Mouse (Mus musculus): ENCODE results near the gene Olfr1532-ps1. TPM values are rescaled to one million over a fixed set of nuclear protein-coding genes. Genes with fewer than 3 reads are reported as not detected.
"Not testable (repeated sequence)": the region's sequence is repeated elsewhere in the genome, so short reads cannot be mapped to it uniquely, and the experiment has no call there.

The Olfr1532-ps1 gene
- not detected in 2 replicates for polyA plus RNA-seq (2016; fragmentation: Nextera tagmentation; extraction: Ambion mirVana)

DNA sequence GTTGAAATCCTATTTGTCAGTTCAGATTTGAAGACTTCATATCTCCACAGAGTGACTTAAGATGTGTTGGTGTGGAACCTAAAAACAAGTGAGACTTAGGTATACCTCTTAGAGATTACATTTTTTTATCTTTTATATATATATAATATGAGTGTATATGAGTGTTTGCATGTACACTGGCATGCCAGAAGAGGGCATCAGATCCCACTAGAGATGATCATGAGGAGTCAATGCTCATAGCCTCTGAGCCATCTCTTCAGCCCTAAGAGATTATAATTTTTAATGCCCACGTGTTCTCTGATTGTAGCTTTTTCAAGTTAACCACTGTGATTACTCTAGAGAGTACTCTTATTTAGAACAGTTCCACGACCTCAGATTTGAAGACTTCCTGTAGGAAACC lies at the start of gene Olfr1532-ps1:
Gene Olfr1532-ps1, plus strand, starts transcription at position 326 of the 400 bp plus-strand sequence.
- Histone ChIP-seq H3K36me3 (replicated peaks) (no peaks in the 10 kb centered on the region), H3K4me3 (no peak within 1 kb of the TSS), H3K27ac (replicated peaks) (no peak within 1 kb of the TSS), H3K27me3 (replicated peaks; ENCODE audit: low read depth, poor library complexity, severe bottlenecking) (no peaks in the 10 kb centered on the region), H3K4me1 (no peaks in the 10 kb centered on the region), H3K9me3 (no peaks in the 10 kb centered on the region)
- 67% methylated on average over 2 of the region's 2 CpGs for WGBS
- no peak for DNase-seq (ENCODE audit: low spot score)

- no peaks in the 10 kb centered on the region for H3K36me3 ChIP-seq (replicated peaks)
- H3K27me3 ChIP-seq (replicated peaks; ENCODE audit: low read depth, poor library complexity, severe bottlenecking): no peaks in the 10 kb centered on the region
- DNase-seq (ENCODE audit: low spot score): no peak
- H3K9me3 ChIP-seq: 0 out of 2 replicates have a peak, but pooled peaks cover 3% of the 10 kb centered on the region
- H3K4me1 ChIP-seq: no peaks in the 10 kb centered on the region
- no peak within 1 kb of the TSS for H3K4me3 ChIP-seq
- no peak within 1 kb of the TSS for H3K27ac ChIP-seq (replicated peaks)
These were observed 44.9 kb upstream of the Olfr1532-ps1 start, which contains the start of gene Olfr704 for GRCm38 (mm10) chr7:106862885-106863284. Olfr704 (plus strand) TSS chr7:106863185.

DNA sequence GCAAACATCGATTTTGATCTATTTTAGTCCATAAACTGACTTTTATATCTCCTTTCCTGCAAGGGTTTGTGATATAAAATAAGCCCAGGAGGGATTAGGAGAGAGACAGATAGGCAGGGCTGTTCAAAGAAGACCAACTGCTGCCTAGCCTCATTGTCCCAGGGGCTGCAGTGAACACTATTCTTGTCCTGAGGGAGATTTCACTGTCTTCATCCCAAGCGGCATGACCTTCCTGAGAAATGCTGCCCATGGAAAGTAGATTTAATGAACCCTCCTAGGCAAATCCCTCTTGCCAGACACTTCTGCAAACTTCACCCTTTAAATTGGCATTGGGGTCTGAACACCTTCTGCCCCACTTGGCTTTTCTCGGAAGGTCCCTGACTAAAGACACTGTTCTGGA lies 31.0 kb upstream of the Olfr1532-ps1 start, which contains the start of gene Olfr705:
Gene Olfr705, minus strand, starts transcription at position 101 of the 400 bp plus-strand sequence.
- H3K4me3 ChIP-seq: no peak within 1 kb of the TSS
- H3K9me3 ChIP-seq: no peaks in the 10 kb centered on the region
- H3K27me3 ChIP-seq (replicated peaks; ENCODE audit: low read depth, poor library complexity, severe bottlenecking): no peaks in the 10 kb centered on the region
- no peak for DNase-seq (ENCODE audit: low spot score)
- no peaks in the 10 kb centered on the region for H3K4me1 ChIP-seq
- 85% methylated on average over 3 of the region's 3 CpGs for WGBS
- no peak within 1 kb of the TSS for H3K27ac ChIP-seq (replicated peaks)
- H3K36me3 ChIP-seq (replicated peaks): no peaks in the 10 kb centered on the region

DNA sequence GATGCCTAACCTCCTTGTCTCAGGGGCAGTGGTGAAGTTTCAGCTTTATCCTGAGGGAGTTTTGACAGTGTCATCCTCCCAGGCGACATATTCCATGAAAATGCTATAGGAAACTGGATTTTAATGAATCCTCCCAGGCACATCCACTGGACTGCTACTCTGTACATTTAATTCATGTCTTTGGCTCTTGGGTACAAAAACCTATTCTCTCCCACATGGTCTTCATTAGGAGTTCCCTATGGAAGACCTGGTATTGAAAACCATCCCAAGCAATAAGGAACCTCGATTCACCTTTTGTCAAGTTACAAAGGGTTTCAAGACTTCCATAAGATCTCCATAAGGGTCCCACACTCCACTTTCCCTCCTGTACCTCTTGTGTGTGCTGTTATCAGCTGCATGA lies 19.7 kb upstream of the Olfr1532-ps1 start, which contains the start of gene Olfr706:
Gene Olfr706, minus strand, starts transcription at position 101 of the 400 bp plus-strand sequence.
- Histone ChIP-seq H3K27me3 (replicated peaks; ENCODE audit: low read depth, poor library complexity, severe bottlenecking) (no peaks in the 10 kb centered on the region), H3K4me1 (no peaks in the 10 kb centered on the region), H3K4me3 (no peak within 1 kb of the TSS), H3K27ac (replicated peaks) (no peak within 1 kb of the TSS), H3K36me3 (replicated peaks) (no peaks in the 10 kb centered on the region), H3K9me3 (no peaks in the 10 kb centered on the region)
- WGBS: 94% methylated on average over 2 of the region's 2 CpGs
- no peak for DNase-seq (ENCODE audit: low spot score)

DNA sequence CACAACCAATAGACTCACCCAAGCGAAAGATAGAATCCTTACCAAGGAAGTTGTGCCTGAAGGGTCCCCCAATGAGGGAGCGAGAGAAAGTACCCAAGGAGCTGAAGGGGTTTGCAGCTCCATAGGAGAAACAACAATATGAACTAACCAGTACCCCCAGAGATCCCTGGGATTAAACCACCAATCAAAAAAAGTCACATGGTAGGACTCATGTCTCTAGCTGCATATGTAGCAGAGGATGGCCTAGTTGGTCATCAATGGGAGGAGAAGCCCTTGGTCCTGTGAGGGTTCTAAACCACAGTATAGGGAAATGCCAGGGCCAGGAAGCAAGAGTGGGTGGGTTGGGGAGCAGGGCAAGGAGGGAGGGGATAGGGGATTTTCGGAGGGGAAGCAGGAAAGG lies 6.7 kb upstream of the Olfr1532-ps1 start, which contains the start of gene Olfr707:
Gene Olfr707, minus strand, starts transcription at position 101 of the 400 bp plus-strand sequence.
- H3K9me3 ChIP-seq; H3K27me3 ChIP-seq (replicated peaks; ENCODE audit: low read depth, poor library complexity, severe bottlenecking); H3K4me3 ChIP-seq; DNase-seq (ENCODE audit: low spot score); H3K4me1 ChIP-seq; H3K27ac ChIP-seq (replicated peaks); H3K36me3 ChIP-seq (replicated peaks): not testable (repeated sequence)
- 85% methylated on average over 3 of the region's 3 CpGs for WGBS

GRCm38 (mm10) chr7:106920961-106921360 lies 13.2 kb downstream of the Olfr1532-ps1 start:
- H3K4me3 ChIP-seq; H3K27me3 ChIP-seq (replicated peaks; ENCODE audit: low read depth, poor library complexity, severe bottlenecking): not testable (repeated sequence)
- WGBS: 86% methylated on average over 7 of the region's 7 CpGs

DNA sequence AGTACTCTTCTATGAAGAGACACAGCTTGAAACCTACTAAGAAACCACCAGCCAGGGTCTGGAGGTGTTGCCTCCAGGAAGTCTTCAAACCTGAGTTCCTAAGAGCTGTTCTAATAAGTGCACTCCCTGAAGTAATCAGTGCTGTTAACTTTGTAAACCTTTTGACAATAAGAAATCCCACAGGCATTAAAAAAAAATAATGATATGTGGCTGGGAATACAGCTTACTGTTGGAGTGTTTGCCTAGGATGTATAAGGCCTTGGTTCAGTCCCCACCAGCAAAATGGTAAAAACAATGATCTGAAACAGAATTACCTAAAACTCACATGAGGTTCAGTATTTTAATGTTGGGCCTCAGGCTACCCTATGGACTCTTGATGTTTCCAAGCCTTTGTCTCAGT lies 24.3 kb downstream of the Olfr1532-ps1 start, which contains the start of gene Olfr709-ps1:
Gene Olfr709-ps1, minus strand, starts transcription at position 101 of the 400 bp plus-strand sequence.
- H3K36me3 ChIP-seq (replicated peaks): no peaks in the 10 kb centered on the region
- no peak within 1 kb of the TSS for H3K4me3 ChIP-seq
- no peak for DNase-seq (ENCODE audit: low spot score)
- H3K4me1 ChIP-seq: no peaks in the 10 kb centered on the region
- no peaks in the 10 kb centered on the region for H3K27me3 ChIP-seq (replicated peaks; ENCODE audit: low read depth, poor library complexity, severe bottlenecking)
- no peak within 1 kb of the TSS for H3K27ac ChIP-seq (replicated peaks)
- H3K9me3 ChIP-seq: no peaks in the 10 kb centered on the region

More at GRCm38 (mm10) chr7:106920961-106921360, 13.2 kb downstream of the Olfr1532-ps1 start:
- not testable (repeated sequence) for H3K4me1 ChIP-seq; H3K36me3 ChIP-seq (replicated peaks); DNase-seq (ENCODE audit: low spot score); H3K9me3 ChIP-seq; H3K27ac ChIP-seq (replicated peaks)

DNA sequence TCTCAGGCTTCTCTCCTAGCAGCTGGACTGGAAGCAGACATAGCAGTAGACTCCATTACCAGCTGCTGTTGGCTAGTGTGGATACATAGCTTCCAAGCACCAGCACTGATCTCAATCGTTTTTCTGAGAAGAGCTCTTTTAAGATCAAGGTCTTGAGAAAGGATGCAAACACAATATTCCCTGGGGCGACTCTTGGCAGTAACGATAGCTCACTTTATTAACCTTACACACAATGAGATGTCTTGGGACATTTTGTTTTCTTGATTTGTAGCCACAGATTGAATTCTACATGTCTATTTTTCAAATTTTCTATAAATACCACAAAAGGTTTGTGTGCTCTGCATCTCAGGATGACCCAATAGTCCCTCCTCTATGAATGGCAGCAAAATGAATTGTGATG lies 40.4 kb downstream of the Olfr1532-ps1 start, which contains the start of gene Olfr710:
Gene Olfr710, minus strand, starts transcription at position 101 of the 400 bp plus-strand sequence.
- H3K4me3 ChIP-seq: no peak within 1 kb of the TSS
- H3K9me3 ChIP-seq: no peaks in the 10 kb centered on the region
- no peak for DNase-seq (ENCODE audit: low spot score)
- no peak within 1 kb of the TSS for H3K27ac ChIP-seq (replicated peaks)
- 84% methylated on average over 3 of the region's 3 CpGs for WGBS
- no peaks in the 10 kb centered on the region for H3K36me3 ChIP-seq (replicated peaks)
- H3K27me3 ChIP-seq (replicated peaks; ENCODE audit: low read depth, poor library complexity, severe bottlenecking): no peaks in the 10 kb centered on the region
- no peaks in the 10 kb centered on the region for H3K4me1 ChIP-seq

DNA sequence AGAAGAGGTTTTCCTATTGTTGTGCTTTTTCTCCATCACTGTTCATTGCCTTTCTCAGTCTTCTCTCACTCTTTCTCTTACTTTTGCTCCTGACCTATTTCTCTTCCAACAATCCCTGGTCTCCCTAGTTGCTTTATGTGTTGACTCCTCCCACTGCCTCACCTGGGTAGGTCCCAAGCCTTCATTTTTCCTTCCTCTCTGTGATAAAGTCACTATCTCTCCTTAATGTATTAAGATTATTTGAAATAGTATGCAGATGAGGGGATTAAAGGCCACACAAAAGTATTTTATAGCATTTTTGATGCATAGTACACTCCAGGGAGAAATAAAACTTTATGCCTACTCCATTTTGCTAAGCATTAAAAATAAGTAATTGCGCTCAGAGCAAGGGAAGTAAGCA lies 56.0 kb downstream of the Olfr1532-ps1 start, which contains the start of gene Olfr6:
Gene Olfr6, minus strand, starts transcription at position 101 of the 400 bp plus-strand sequence.
- Histone ChIP-seq H3K27me3 (replicated peaks; ENCODE audit: low read depth, poor library complexity, severe bottlenecking) (no peaks in the 10 kb centered on the region), H3K36me3 (replicated peaks) (no peaks in the 10 kb centered on the region), H3K9me3 (no peaks in the 10 kb centered on the region), H3K27ac (replicated peaks) (no peak within 1 kb of the TSS), H3K4me3 (no peak within 1 kb of the TSS), H3K4me1 (no peaks in the 10 kb centered on the region)
- no peak for DNase-seq (ENCODE audit: low spot score)
- 89% methylated on average over 1 of the region's 1 CpGs for WGBS

Other genes with a start within 250 kb of the Olfr1532-ps1 start
- 0.05 TPM in 1 of 2 replicates, not detected in the other for gene Olfr693, start 227.4 kb upstream of the Olfr1532-ps1 start, polyA plus RNA-seq (2016; fragmentation: Nextera tagmentation; extraction: Ambion mirVana)
- gene Olfr694, start 216.2 kb upstream of the Olfr1532-ps1 start, polyA plus RNA-seq (2016; fragmentation: Nextera tagmentation; extraction: Ambion mirVana): not detected in 2 replicates
- gene Olfr695, start 191.6 kb upstream of the Olfr1532-ps1 start, polyA plus RNA-seq (2016; fragmentation: Nextera tagmentation; extraction: Ambion mirVana): not detected in 2 replicates
- gene Olfr697, start 165.6 kb upstream of the Olfr1532-ps1 start, polyA plus RNA-seq (2016; fragmentation: Nextera tagmentation; extraction: Ambion mirVana): not detected in 2 replicates
- gene Olfr698, start 152.6 kb upstream of the Olfr1532-ps1 start, polyA plus RNA-seq (2016; fragmentation: Nextera tagmentation; extraction: Ambion mirVana): not detected in 2 replicates
- gene Olfr699, start 114.8 kb upstream of the Olfr1532-ps1 start, polyA plus RNA-seq (2016; fragmentation: Nextera tagmentation; extraction: Ambion mirVana): not detected in 2 replicates
- not detected in 2 replicates for gene Olfr700, start 99.2 kb upstream of the Olfr1532-ps1 start, polyA plus RNA-seq (2016; fragmentation: Nextera tagmentation; extraction: Ambion mirVana)
- not detected in 2 replicates for gene Olfr701, start 93.9 kb upstream of the Olfr1532-ps1 start, polyA plus RNA-seq (2016; fragmentation: Nextera tagmentation; extraction: Ambion mirVana)
- gene Olfr702, start 74.1 kb upstream of the Olfr1532-ps1 start, polyA plus RNA-seq (2016; fragmentation: Nextera tagmentation; extraction: Ambion mirVana): not detected in 2 replicates
- gene Olfr703, start 64.6 kb upstream of the Olfr1532-ps1 start, polyA plus RNA-seq (2016; fragmentation: Nextera tagmentation; extraction: Ambion mirVana): not detected in 2 replicates
- gene Olfr704, start 44.8 kb upstream of the Olfr1532-ps1 start, polyA plus RNA-seq (2016; fragmentation: Nextera tagmentation; extraction: Ambion mirVana): not detected in 2 replicates
- gene Olfr705, start 31.1 kb upstream of the Olfr1532-ps1 start, polyA plus RNA-seq (2016; fragmentation: Nextera tagmentation; extraction: Ambion mirVana): not detected in 2 replicates
- gene Olfr706, start 19.8 kb upstream of the Olfr1532-ps1 start, polyA plus RNA-seq (2016; fragmentation: Nextera tagmentation; extraction: Ambion mirVana): not detected in 2 replicates
- gene Olfr707, start 6.8 kb upstream of the Olfr1532-ps1 start, polyA plus RNA-seq (2016; fragmentation: Nextera tagmentation; extraction: Ambion mirVana): not detected in 2 replicates
- gene Olfr709-ps1, start 24.2 kb downstream of the Olfr1532-ps1 start, polyA plus RNA-seq (2016; fragmentation: Nextera tagmentation; extraction: Ambion mirVana): not detected in 2 replicates
- not detected in 2 replicates for gene Olfr710, start 40.3 kb downstream of the Olfr1532-ps1 start, polyA plus RNA-seq (2016; fragmentation: Nextera tagmentation; extraction: Ambion mirVana)
- not detected in 2 replicates for gene Olfr6, start 55.9 kb downstream of the Olfr1532-ps1 start, polyA plus RNA-seq (2016; fragmentation: Nextera tagmentation; extraction: Ambion mirVana)
- not detected in 2 replicates for gene Olfr711, start 67.5 kb downstream of the Olfr1532-ps1 start, polyA plus RNA-seq (2016; fragmentation: Nextera tagmentation; extraction: Ambion mirVana)
- not detected in 2 replicates for gene Olfr2, start 98.1 kb downstream of the Olfr1532-ps1 start, polyA plus RNA-seq (2016; fragmentation: Nextera tagmentation; extraction: Ambion mirVana)
- not detected in 2 replicates for gene Olfr713, start 123.2 kb downstream of the Olfr1532-ps1 start, polyA plus RNA-seq (2016; fragmentation: Nextera tagmentation; extraction: Ambion mirVana)
- gene Olfr714, start 163.0 kb downstream of the Olfr1532-ps1 start, polyA plus RNA-seq (2016; fragmentation: Nextera tagmentation; extraction: Ambion mirVana): not detected in 2 replicates
- not detected in 2 replicates for gene Olfr17, start 185.2 kb downstream of the Olfr1532-ps1 start, polyA plus RNA-seq (2016; fragmentation: Nextera tagmentation; extraction: Ambion mirVana)
- gene Olfr715b, start 202.4 kb downstream of the Olfr1532-ps1 start, polyA plus RNA-seq (2016; fragmentation: Nextera tagmentation; extraction: Ambion mirVana): not detected in 2 replicates
- gene Olfr715, start 223.1 kb downstream of the Olfr1532-ps1 start, polyA plus RNA-seq (2016; fragmentation: Nextera tagmentation; extraction: Ambion mirVana): not detected in 2 replicates
- not detected in 2 replicates for gene Olfr716, start 230.3 kb downstream of the Olfr1532-ps1 start, polyA plus RNA-seq (2016; fragmentation: Nextera tagmentation; extraction: Ambion mirVana)